Mouse (Mus musculus): ENCODE measurements around the gene Serpina3i.

GRCm38 (mm10) chr12:104214445-104214753, 48.5 kb upstream of the Serpina3i start, which contains the start of gene Serpina3f:
- no peak for TF ChIP-seq POLR2A (IDR thresholded peaks at IDR 0.05; ENCODE audit: insufficient read depth, low read depth, low read length)
- TF ChIP-seq CTCF (IDR thresholded peaks at IDR 0.05; ENCODE audit: insufficient read depth, low read depth, low read length) = no peak

Data from olfactory bulb, adult 2 months (tissue).